Mouse (Mus musculus): ENCODE results near the gene Socs1. TPM values are rescaled to one million over a fixed set of nuclear protein-coding genes. Genes with fewer than 3 reads are reported as not detected.

Socs1 gene
- total RNA-seq, 2 experiments from 2014 or later = 3.1 to 3.5 TPM

DNA sequence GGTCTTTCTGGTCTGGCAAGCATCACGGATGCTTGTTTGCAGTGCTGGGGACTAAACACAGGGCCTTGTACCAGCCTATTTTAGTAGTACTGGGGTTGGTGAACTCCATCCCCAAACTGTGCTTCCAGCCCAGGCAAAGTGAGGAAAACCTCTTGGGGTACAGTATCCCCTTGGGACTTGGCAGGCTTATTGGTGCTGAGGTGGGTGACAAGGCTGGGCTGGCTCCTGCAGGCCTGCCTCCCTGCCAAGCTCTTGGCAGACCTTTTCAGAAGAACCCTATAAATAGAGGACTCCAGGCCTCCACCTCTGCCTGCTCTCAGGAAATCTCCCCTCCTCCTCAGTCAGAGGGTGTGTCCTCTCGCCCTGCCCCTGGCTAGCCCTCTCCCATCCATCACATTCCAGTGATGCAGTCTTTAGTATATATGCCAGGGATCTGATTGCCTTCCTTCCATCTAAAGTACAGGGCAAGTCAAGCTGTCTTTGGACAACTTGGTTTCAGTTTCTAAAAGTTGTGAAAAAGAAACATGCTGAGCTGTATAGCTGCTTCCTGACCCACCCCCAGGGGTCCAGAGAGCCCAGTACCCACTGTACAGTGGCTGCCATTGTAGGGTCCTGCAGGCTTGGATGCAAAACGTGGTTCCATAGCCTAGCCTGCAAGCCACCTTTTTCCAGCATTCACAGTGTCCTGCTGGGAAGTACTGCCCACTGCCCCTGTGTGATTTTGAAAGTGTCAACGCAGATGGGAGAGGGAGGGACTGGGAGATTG, 1.6 kb upstream of the Socs1 start:
- DNase-seq = peak in 1 of 2 experiments; percentile 21

GRCm38 (mm10) chr16:10786288-10786687, 952 bp upstream of the Socs1 start:
- peak; percentile 81 to 88 for DNase-seq

- DNase-seq = peak; percentile 94 to 96
Measured at GRCm38 (mm10) chr16:10784793-10785370, 454 bp downstream of the Socs1 start.

DNA sequence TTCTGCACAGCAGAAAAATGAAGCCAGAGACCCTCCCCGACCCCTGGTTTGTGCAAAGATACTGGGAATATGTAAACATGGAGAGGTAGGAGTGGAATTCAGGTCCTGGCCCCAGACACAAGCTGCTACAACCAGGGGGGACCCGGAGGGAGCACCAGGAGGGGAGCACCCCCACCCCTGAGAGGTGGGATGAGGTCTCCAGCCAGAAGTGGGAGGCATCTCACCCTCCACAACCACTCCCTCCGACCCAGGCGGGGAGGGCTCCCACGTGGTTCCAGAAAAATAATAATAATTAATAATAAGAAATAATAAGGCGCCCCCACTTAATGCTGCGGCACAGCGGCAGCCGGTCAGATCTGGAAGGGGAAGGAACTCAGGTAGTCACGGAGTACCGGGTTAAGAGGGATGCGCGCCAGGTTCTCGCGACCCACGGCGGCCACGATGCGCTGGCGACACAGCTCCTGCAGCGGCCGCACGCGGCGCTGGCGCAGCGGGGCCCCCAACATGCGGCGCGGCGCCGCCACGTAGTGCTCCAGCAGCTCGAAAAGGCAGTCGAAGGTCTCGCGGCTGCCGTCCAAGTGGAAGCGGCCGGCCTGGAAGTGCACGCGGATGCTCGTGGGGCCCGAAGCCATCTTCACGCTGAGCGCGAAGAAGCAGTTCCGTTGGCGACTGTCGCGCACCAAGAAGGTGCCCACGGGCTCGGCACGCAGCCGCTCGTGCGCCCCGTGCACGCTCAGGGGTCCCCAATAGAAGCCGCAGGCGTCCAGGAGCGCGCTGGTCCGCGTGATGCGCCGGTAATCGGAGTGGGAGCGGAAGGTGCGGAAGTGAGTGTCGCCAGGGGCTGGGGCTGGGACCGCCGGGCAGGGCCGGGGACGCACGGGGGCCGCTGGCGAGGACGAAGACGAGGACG, 1.2 kb downstream of the Socs1 start:
- peak; percentile 61 to 76 for DNase-seq

- no peak for DNase-seq
Measured at GRCm38 (mm10) chr16:10783451-10783850, 1.9 kb downstream of the Socs1 start.

DNA sequence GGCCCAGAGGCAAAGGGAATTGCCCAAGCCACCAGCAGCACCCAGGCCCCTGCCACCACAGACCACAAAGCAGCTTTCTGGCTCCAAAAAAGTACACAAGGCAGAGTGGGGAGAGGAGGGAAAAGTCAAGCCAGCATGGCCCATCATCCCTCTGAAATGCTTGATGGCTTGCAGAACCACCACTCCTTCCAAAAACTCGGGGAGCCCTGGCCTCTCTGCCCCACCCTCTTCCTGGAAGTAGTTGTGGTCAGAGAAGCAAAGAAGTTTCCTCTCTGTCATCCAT, 2.2 kb downstream of the Socs1 start:
- no peak for DNase-seq

DNA sequence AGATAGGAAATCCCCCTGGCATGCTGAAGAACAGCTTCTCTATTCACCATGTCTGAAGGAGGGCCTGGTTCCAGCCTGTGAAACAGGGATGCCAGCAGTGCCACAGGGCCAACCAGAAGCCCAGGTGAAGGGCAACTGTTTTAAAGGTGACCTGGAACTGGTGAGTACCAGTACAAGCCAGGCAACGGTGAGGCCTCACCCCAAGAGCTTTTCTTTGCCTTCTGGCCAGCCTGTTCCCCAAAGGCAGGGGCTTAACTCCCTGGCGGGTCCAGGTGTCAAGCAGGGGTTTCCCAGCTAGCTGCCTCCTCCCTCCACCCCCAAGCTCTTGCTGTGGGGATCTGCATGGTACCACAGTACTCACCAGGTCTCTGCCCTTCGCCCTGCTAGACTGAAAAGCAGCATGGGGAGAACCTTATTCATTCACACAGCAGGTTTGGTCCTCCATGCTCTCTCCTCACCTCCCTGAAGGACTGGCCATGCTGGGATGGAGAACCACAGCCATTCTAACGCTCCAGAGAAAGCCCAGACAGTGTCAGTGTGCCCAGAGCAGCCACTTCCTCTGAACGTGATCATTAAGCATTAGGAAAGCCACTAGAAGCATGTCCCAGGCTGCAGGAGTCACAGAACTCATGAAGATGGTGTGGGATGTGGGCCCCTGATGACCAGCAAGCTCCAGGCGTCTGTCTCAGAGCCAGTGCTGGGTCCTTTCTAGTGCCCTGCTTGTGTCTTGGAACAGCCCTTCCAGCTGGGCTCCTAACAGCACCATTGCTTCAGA, 2.8 kb downstream of the Socs1 start:
- no peak for DNase-seq

DNA sequence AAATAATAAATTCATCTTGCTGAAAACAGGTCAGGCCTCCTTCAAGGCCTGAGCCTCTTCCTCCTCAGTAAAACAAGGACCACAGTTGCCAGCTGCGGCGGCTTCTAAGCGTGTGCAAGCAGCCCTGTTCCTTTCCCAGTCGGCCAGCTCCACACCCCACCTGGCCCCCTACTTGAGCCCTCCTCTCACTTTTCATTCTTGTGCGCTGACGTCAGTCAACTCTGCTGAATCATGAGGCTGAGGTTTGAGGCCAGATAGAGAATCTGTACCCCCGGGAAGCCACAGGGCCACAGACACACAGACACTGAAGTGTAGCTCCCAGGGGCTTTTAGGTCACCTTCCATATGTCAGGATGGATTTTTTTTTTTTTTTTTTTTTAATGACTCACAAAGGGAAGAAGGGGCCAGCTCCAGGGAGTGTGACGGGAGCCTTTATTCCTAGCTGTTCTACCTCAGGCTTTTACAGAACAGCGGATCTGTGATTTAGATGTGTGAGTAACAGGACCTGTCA, 3.4 kb downstream of the Socs1 start:
- DNase-seq = peak in 1 of 2 experiments; percentile 52

DNA sequence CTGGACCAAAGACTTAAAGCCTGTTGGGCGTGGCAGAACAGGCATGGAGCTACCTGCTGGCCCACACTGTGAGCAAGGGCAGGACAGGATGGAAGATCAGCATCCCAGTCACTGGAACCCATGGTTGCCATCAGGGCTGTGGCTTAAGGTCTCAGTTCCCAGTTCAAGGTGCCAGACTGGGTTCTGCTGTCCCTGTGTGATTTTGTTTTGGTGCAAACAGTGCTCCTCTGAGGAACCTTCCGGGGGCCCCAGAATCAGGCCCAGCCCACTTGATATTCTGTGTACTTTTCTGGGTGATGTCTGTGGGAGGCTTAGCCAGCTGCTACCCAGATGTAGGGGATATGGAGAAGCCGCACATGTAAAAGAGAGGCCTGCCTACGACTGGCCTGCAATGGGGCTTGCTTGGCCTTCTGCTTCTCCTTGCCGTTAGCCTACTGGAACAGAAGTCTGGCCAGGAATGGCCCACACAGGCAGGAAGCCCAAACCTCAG, 4.7 kb downstream of the Socs1 start:
- no peak for DNase-seq

- DNase-seq = peak; percentile 48 to 53
Measured at GRCm38 (mm10) chr16:10777579-10778160, 7.7 kb downstream of the Socs1 start.

DNA sequence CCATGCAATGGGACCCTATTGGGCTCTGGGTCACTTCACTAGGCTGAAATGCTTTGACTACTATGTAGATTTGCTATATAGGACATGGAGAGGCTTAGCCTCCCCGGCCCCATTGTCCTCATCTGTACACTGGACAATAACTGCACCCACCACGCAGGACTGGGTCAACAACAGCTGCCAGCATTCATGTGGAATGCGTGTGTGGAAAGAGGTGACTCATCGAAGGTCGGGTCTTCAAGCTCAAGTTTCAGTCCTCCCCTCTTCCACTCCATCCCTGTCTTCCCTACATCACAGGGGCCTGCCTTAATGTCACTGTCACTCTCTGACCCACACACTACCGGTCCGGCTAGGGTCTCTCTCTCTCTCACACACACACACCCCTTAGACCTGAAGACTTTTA, 9.0 kb downstream of the Socs1 start:
- DNase-seq = peak; percentile 63 to 71

DNA sequence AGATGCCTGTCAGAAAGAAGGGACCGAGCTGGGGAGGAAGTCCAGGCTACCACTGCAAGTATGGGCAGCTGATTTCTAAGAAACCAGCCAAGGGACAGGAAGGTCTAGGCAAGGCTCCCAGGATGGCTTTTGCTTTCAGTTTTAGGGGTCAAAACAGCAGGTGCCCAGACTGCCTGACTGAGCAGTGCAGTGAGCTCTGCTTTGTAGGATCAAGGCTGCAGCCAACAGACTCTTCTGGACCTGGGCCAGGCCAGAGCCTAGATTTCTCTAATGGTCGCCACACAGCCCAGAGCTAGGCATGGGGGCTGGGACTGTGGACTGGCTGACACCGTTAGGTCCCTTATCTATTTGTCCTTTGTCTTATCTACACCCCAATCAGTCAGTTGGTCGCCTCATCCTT, 10.6 kb downstream of the Socs1 start:
- peak; percentile 39 to 53 for DNase-seq

GRCm38 (mm10) chr16:10773543-10773942, 11.8 kb downstream of the Socs1 start:
- DNase-seq = no peak

DNA sequence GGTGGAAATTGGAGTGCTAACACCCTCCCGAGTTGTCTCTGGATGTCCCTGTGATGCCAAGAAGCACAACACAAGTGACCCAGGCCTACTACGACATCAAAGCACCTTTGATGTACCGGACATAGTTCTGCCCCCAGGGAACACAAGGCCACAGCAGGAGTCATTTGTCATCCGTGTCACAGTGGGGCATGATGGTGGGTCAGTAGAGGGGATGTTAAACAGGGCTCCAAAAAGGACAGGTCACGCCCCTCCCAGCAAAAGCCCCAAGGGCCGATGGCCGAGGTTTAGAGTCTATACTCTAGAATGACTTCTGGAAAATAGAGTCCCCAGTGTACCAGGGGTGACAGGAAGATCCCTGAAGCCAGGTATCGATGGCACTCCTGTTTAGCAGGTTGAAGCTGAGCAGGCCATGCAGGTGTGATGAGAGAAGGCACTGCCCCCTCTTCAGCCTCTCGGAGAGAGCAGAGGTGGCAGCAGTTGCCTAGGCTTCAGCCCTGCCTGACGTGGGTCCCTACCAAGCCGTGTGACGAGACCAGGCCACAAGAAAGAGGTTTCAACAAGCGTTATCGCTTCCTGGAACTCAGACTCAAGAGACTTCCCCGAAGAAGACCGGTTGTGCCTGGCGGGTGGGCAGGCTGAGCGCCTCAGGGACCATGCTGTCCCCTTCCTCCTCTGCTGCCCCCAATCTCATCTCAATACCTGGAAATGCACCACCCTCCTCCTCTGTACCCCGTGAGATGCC, 13.4 kb downstream of the Socs1 start:
- DNase-seq = peak; percentile 52 to 56

DNA sequence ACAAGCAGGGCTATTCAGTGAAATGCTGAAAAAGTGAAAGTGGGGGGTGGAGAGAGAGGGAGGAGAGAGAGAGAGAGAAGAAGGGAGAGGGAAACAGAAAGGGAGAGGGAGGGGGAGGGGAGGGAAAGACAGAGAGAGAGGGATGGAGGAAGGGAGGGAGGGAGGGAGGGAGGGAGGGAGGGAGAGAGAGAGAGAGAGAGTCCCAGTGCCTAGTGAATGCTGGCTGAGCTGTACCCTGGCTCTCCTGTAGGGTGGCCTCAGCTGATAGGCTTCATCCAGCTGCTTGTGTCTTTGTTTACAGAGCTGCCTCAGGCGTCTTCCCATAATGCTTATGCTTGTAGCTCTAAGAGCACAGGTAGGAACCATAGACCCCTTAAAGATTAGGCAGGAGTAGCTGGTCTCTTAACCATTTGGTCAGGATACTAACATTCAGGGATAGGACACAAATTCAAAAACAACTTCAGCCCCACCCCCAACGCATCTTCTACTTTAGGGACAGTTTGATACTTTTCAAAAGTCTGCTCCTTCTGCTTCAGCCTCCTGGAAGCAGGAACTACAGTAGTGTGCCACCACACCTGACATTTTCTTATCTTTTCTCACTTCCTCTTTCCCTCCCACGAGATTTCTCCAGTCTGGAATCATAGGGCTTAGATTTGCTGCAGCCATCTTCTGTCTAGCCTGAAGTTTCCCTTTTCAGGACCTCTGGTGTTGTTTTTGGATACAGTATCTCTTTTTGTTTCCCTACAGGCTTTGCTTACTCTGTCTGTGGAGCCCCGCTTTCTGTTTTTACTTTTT, 14.6 kb downstream of the Socs1 start:
- no peak for DNase-seq

DNA sequence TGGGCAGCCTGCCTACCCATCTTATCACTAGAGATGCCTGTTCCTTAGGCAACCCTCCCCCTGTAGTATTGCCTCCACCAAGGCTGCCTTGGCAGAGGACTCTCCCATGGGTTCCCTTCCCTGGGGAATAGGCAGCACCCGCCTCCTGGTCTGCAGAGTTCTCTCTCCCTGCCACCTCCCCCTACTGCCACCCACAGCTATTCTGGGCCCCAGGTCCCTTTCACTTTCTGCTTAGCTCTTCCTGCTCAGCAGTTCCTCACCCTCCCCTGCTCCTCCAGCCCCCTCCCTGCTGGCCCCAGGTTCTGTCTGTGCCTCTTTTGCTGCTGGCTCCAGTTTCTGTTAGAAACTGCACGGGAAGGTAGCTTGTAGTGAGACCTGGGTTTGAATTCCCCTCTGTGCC, 15.7 kb downstream of the Socs1 start:
- DNase-seq = peak in 1 of 2 experiments; percentile 61

- peak; percentile 72 to 80 for DNase-seq
Measured at GRCm38 (mm10) chr16:10768821-10769220, 16.5 kb downstream of the Socs1 start.

GRCm38 (mm10) chr16:10767158-10767557, 18.2 kb downstream of the Socs1 start:
- DNase-seq = peak; percentile 59 to 87

DNA sequence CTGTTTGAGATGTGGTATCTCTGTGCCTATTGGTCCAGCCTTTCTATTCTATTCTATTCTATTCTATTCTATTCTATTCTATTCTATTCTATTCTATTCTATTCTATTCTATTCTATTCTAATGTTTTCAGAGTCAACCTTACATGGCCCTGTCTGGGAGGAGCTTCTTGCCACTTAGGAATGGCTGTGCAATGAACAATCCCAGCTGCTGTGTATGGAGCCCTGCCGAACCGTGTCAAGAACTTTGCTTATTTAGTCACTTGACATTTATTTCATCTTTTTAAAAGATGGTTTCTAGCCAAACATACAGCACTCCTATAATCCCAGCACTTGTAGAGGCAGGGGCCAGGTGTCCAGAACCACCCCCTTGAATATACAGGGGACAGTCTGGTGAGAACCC, 21.0 kb downstream of the Socs1 start:
- no peak for DNase-seq

Data from adrenal gland, postnatal 36 days (tissue).